8 mouse cellular contexts compared by ENCODE assay signal in genomic region chr13:59927379-59928111, GRCm38 (mm10).
A peak's percentile ranks its signal among the peaks of the same experiment; 100 is the strongest.
DNase-seq lines count a peak whose midpoint lies in the region; ATAC-seq lines count a peak whose summit lies in the region.

No protein-coding gene starts in this region.

- peaks cover 7% of the 10 kb centered on the region for H3K4me1 ChIP-seq in hindbrain, embryonic 16.5 days (ENCODE audit: control insufficient read depth, insufficient read depth, low read depth, low read length)
- H3K4me1 ChIP-seq in midbrain, embryonic 10.5 days: peaks cover 18% of the 10 kb centered on the region

- no peak overlapping the region for H3K9ac ChIP-seq in hindbrain, embryonic 16.5 days (ENCODE audit: low read depth, low read length)

- no peaks in the 10 kb centered on the region for H3K27me3 ChIP-seq in hindbrain, embryonic 16.5 days (replicated peaks; ENCODE audit: control insufficient read depth, insufficient read depth, low read length)
- H3K27me3 ChIP-seq in midbrain, embryonic 10.5 days (ENCODE audit: low read depth, poor library complexity, severe bottlenecking): no peaks in the 10 kb centered on the region

- peak; percentile 80 to 87 for DNase-seq in cerebellum, postnatal 10 days
- DNase-seq in cerebellum, adult 11-12 months: no peak
- DNase-seq in embryo, embryonic 11.5 days (ENCODE audit: low read depth, low spot score): peak; percentile 38
- no peak for DNase-seq in midbrain, embryonic 10.5 days (ENCODE audit: low spot score)
- DNase-seq in thymus, postnatal 36 days: no peak
- no peak for DNase-seq in yolk sac, embryonic 10.5 days (ENCODE audit: low spot score)

- H3K4me2 ChIP-seq in hindbrain, embryonic 16.5 days (ENCODE audit: low read length): no peak overlapping the region

- H3K27ac ChIP-seq in hindbrain, embryonic 16.5 days (ENCODE audit: low read depth, low read length): peak overlapping the region; percentile 11; the same call in 1 of the 2 replicates
- H3K27ac ChIP-seq in midbrain, embryonic 10.5 days (replicated peaks): peak overlapping the region; percentile 58

- H3K4me3 ChIP-seq in hindbrain, embryonic 16.5 days (ENCODE audit: low read length): no peak overlapping the region
- no peak overlapping the region for H3K4me3 ChIP-seq in midbrain, embryonic 10.5 days

- peak; percentile 67 for ATAC-seq in hindbrain, embryonic 16.5 days
- ATAC-seq in activated CD4-positive, CD25-positive, alpha-beta regulatory T cell, adult 4 months: no peak

- WGBS in hindbrain, embryonic 16.5 days: 25% methylated on average over 12 of the region's 12 CpGs
- 71% methylated on average over 12 of the region's 12 CpGs for whole genome bisulfite sequencing in midbrain, embryonic 10.5 days

- H3K36me3 ChIP-seq in hindbrain, embryonic 16.5 days (ENCODE audit: control insufficient read depth, insufficient read depth, low read length): no peaks in the 10 kb centered on the region
- no peaks in the 10 kb centered on the region for H3K36me3 ChIP-seq in midbrain, embryonic 10.5 days

- no peaks in the 10 kb centered on the region for H3K9me3 ChIP-seq in hindbrain, embryonic 16.5 days (ENCODE audit: control insufficient read depth, low read length)
- no peaks in the 10 kb centered on the region for H3K9me3 ChIP-seq in midbrain, embryonic 10.5 days (replicated peaks)

Comparison
In these comparisons a context has a peak if more than half of its experiments do, and no peak if none do; other contexts are left out.
1. DNase-seq: peak in cerebellum, postnatal 10 days (2 of 2) and embryo, embryonic 11.5 days (single experiment); none in cerebellum, adult 11-12 months (single experiment), midbrain, embryonic 10.5 days (single experiment), thymus, postnatal 36 days (0 of 2) and yolk sac, embryonic 10.5 days (single experiment).